Mouse (Mus musculus) Muller cell, postnatal 12 days (primary cell): ENCODE results near the gene Olfr1410.

Experiments
- DNase-seq: peaks from one replicate; pipeline ENCODE4 v3.0.0-alpha.2; 2015; ENCODE audit errors: inconsistent ontology term

Gene Olfr1410

DNA sequence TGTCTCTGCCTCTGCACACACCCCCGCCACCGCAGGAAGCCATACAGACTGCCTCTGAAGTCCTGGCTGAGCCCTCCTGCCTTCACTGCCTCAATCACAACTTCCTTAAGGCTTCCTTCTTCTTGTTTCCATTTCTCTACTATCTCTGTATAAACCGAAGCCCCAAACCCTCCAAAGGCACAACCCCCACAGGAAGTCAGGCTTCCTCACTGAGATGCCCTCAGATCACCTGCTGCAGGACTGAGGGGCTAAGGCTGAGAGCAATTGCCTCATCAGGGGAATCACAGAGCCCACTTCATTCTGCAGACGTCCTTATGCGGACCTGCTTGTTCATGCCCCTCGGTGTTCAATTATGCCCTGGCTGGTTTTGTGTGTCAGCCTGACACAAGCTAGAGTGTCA is 34.8 kb downstream of the Olfr1410 start:
- no peak for DNase-seq

DNA sequence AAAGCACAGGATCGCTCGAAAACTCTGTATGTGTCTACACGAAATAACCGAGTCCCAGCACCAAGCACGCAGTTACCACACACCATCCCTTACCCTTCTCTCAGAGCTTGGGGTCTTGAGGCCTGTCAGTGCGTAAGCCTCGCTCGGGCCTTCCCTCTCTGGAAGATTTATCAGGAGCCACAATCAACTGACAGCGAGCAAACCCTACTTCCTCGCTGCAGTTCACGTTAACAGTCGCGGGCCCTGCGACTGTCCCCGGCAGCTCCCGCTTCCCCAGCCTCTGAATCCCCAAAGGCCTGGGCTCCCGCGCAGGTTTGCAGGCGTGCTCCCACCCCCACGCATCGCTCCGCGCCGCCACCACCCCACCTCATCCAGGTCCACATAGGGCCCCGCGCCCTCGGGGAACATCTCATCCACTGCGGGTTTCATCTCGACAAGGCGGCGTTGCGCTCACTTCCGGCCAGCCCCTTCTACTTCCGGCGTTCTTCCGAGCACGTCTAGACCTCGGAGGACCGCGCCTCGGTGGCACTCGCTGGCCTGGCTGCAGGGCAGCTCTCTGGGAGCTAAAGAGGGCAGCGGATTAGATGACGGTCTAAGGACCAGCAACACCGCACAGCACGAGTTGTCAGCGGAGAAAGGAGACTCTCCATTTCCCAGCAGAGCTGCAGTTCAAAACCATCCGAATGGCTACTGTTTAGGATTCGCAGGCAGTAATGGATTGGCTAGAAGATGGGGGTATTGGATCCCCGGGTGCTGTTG is 36.1 kb downstream of the Olfr1410 start, which contains the start of gene Cops9:
Gene Cops9 (minus strand): TSS at position 472 of the 759 bp plus-strand sequence.
- DNase-seq, result peak; percentile 93

DNA sequence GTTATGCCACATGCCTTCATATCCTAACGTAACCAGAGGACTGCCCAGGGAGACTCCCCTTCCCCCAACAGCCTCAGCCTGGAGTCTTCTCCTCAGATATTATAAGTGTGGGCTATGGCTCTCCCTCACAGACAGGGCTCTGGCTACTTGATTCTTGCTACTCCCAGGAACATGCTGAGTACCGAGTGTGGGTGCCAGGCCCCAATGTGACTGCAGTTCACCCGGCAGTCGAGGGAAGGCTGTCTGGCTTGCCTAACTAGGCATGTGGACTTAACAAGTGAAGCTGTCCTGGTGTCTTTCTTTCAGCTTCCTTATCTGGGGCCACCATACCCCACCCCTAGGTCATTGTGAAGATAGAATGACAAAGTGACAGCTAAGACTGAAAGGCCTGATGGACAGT is 38.1 kb downstream of the Olfr1410 start:
- no peak for DNase-seq

DNA sequence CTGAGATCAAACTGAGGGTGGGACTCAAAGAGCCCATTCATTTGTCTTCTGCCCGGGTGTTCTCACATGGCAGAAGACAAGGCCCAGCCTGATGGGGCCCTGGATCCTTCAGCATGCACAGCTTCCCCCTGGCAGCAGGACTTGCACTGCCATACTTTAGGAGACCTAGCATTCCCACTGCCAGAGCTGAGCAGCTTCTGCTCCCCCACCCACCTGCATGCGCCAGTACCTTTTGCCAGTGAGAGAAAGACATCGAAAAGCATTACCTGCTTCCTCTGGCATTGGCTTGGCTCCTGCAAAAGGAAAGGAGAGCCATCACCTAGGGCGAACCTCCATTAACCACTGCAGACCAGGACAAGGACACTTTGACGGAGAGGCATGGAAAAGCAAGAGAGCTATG is 39.3 kb downstream of the Olfr1410 start:
- DNase-seq, result no peak

DNA sequence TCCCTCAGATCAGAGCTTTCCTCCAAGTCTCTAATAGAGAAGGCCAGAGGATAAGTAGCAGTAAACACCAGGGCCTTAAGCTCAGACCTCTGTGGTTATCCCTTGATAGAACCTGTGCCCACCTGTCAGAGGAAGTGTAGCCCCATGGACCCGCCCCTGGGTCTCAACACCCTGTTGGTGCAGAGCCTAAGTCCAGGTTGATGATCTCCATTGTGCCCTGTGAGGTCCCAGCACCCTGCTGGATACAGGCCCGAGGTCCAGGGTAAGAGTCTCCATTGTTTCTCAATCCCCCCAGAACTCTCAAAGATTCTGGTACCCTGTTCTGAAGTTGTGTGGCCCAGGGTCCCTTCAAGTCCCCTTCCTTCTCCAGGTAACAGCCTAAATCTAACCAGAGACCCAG is 40.5 kb downstream of the Olfr1410 start:
- DNase-seq, result no peak

DNA sequence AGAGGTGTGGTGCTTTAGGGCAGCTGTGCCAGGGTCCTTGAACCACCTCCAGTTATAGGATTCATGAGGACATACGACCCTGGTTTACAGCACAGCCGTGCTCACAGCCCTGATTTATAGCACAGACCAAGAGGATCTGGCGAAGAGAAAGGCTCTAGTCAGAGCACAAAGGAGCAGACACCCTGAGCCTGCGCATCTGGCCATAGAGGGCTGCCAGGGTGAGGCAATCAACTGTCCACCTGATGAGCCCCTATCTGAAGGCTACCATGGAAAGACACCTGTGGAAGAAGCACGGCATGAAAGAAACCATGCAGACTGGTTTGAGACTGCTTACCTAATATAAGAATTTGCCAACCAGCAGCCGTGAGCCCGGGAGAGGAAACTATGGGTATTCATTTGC is 41.0 kb downstream of the Olfr1410 start:
- DNase-seq, result no peak

DNA sequence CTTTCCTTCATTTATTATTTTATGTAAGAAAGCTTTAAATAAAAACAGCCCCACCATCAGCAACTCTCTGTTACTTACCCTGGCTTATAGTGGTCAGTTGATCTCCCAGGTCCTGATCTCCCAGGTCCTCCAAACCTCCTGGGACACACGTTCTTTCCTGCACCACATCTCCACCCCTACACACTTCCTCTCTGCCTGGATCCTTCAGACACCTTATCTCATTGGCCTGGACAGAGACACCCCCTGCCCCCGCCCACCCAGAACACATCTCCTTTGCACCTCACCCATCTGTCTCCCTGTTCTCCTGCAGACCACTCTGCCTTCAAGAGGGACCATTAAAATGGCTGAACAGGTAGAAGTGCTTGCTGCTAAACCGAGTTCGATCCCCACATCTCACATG is 41.4 kb downstream of the Olfr1410 start:
- DNase-seq, result no peak

DNA sequence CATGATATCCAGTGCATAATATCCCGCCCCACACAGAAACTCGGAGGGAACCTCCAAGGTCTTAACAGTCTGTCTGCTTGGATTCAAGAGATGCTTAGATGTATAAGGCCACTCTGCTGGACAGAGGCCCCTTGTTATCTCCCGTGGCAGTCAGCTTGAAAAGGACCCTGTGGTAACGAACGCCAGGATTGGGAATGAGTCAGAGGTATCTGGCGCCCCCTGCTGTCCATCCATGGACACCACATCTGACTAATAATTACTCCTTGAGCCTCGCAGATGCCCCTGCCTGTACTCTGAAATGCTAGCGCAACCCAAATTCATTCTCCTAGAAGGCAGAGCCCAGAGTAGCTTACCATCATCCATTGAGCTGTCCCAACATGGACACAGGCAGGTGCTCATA is 42.2 kb downstream of the Olfr1410 start:
- peak; percentile 80 for DNase-seq

DNA sequence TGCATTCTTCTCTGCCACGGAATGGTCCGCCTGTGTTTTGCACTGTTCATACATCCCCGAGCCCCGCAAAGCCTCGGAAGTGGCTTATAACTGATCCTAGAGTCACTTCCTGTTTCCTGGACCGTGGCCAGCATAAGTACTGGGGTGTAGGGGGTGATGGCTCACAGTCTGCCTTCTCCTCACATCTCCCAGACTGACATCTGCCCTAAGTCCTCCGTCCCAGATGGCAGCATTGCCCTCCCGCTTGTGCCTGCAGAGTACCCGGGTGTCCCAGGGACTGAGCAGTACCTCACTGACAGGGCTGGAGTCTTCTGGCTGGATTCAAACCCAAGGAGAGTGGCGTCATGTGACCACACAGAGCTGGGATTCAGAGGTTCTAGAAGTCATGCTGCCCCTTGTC is 42.6 kb downstream of the Olfr1410 start:
- no peak for DNase-seq

DNA sequence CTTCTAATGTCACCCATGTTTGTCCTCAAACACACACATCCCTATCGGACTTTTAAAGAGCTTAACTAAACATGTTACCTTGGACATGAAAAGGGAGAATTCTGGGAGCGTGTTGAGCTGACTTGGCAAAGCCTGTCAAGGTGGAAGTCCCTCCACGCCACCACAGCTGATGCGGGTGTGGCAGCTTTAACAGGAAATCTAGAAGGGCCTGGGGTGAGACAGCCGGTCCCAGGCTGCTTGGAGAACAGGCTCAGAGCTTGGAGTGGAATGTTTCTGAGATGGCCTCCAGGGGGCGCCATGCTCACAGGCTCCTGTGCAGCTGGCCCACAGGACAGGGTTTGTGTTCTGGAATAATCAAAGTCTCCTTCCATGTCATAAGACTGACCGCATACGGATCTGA is 43.1 kb downstream of the Olfr1410 start, which contains the start of gene Otos:
Gene Otos (minus strand): TSS at position 169 of the 400 bp plus-strand sequence.
- DNase-seq, result peak; percentile 72

DNA sequence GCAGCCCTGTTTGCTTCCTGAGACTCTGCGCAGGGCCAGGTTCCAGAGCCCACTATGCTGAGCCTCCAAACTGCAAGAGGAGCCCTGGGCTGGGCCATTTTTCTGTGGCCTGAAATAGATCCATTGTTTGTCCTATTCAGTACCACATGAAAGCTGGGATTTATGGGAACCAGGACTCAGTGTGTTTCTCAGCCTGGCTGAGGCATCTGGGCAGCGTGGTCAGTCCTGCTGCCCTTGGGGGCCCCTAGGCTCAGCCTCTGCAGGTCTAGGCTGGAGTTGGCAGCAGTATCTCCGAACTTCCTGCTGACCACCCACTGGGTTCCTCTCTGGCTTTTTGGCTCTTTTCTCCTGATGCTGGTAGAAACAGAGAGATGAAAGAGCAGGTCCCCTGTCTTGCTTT is 45.9 kb downstream of the Olfr1410 start:
- DNase-seq, result peak; percentile 65

DNA sequence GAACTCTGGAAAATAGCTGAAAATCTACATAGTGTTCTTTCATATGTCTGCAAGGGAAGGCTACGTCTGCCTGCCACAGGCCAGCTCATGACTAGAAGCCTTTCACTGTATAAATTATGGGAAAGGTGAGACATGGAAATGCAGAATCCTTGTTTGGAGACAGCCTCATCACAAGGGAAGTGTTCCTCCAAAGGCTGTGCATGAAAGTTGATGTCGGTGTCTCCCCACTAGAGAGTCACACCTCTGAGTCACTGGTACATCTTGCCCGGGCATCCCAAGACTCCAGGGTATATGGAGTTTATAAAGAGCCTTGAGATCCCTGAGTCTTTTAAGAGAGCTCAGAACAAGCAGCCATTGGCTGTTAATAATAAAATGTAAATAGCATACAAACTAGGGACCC is 47.6 kb downstream of the Olfr1410 start:
- no peak for DNase-seq

DNA sequence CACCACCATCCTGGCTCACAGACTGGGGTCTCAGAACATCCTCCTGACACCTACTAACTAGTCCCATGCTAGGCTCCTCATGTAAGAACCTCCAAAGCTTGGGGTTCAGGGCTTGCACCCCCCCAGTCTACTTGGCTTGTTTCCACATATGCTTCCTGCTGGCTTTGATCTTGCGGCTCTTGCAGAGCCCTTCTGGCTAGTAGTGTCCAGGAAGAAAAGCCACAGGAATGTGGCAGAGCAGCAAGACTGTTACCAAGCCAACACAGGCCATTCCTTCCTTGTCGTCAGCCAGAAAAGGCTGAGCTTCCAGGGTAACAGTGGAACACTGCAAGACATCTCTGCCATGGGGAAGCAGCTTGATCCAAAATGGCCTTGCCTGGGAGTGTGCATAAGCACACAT is 49.1 kb downstream of the Olfr1410 start:
- DNase-seq, result peak; percentile 77

DNA sequence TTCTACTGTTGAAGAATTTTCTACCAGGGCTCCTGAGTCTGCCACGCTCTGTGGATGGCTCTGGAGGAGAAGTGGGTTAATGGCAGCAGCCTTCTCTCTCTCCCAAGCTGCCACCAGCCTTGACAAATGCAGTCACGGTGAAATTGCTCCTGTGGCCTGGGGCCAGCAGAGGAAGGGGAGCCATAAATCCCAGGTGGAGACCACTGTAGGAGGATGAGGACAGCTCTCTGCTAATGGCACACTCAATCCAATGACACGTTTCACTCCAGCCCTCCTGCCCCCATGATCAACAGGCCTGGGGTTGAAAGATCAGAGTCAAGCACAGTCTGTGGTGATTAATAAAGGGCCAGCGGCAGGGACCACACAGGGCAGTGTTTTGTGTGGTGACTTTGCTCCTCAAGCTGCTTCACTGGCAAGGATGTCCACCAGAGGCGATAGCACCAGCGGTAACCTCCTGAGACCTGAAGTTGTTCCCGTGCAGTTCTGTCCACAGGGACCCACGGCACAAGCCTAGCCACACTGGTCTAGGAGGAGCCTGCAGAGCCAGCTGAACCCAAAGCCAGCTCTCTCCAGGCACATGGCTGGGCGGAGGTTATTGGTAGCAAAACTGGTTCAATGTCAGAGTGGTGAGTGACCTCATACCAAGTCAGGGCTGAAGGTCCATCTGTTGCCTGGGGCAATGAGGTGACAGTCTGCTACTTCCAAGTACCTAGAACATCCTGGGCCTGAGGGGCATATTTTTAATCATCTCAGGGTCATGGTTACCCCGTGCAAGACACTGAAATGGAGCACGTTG is 51.6 kb downstream of the Olfr1410 start:
- DNase-seq, result no peak

DNA sequence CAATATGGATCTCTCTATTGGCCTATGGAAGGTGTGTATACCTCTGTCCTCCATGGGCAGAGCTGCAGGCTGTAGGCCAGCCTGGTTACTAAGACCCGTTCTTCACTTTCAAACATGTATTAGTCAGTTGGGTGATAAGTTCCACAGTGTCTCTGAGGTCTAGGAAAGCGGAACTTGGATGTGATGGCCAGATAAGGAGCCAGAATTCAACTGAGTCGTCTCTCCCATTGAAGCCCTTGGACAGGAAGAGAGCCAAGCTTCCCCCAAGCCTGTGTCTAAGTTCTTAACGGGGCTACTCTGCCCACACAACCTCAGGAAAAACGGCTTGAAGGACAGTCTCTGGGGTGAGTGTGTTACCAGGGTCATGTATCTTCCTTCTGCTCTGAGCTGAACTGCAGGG is 53.8 kb downstream of the Olfr1410 start:
- DNase-seq, result no peak
